Mouse (Mus musculus): Measurements from ENCODE around the gene Fam107a. TPM values are rescaled to one million over a fixed set of nuclear protein-coding genes. Genes with fewer than 3 reads are reported as not detected.

Gene Fam107a
- polyA plus RNA-seq (2016; fragmentation: Nextera tagmentation; extraction: Ambion mirVana): 0.11 and 0.24 TPM in 2 replicates

DNA sequence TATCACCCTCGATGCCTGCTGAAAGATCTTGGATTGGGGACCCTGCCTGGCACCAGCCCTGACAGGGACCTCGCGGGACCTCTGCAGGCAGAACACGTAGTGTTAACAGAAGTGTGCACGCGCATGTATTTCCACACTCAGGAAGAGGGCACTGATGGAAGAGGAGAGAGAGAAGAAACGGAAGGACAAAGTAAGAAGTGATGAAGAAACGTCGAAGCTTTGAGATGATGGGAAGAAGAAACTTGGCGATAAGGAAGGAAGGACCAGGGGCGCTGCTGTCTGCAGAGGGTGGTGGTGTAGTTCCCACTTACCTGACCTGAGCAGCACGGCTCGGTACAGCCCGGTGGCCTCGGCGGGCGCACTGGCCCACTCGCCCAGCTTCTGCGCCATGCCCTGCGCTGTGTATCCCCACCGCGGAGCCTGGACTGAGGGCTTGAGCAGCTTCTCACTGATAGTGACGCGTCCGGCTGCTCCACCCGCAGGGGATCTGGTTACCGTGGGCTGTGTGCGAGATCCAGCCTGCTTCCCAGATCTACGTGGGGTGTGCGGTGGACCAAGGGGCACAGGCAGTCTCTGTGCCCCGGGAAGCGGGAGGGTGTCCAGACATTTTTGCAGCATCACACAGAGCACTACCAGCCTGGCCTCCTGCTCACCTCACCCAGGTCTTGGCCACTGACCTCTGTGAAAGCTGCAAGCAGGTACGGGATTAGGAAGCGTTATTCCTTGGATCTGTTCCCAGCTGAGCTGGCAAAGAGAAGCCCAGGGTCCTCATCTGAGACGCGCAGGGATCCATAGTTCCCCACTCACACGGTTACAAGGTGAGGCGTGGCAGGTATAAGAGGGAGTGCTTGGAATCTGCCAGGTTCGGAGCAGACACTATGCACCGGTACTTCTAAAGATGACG is at the start of gene Fam107a:
Fam107a (minus strand) TSS at position 830 of the 904 bp plus-strand sequence.
- no peak within 1 kb of the TSS for H3K27ac ChIP-seq (ENCODE audit: poor library complexity, severe bottlenecking)
- peak within 1 kb of the TSS; percentile 41 for H3K4me3 ChIP-seq
- H3K4me2 ChIP-seq: peak within 1 kb of the TSS; percentile 74
- H3K9me3 ChIP-seq (replicated peaks): no peaks in the 10 kb centered on the region
- peaks cover 17% of the 10 kb centered on the region for H3K4me1 ChIP-seq (replicated peaks)
- ATAC-seq (ENCODE audit: insufficient number of reproducible peaks, low FRiP score): 0 out of 2 replicates have a peak, but pooled peaks have one; percentile 46
- H3K9ac ChIP-seq: peak within 1 kb of the TSS; percentile 52; the same call in 1 of the 2 replicates
- 8% methylated on average over 41 of the region's 41 CpGs for WGBS
- H3K27me3 ChIP-seq (replicated peaks): peaks cover 42% of the 10 kb centered on the region
- no peaks in the 10 kb centered on the region for H3K36me3 ChIP-seq

DNA sequence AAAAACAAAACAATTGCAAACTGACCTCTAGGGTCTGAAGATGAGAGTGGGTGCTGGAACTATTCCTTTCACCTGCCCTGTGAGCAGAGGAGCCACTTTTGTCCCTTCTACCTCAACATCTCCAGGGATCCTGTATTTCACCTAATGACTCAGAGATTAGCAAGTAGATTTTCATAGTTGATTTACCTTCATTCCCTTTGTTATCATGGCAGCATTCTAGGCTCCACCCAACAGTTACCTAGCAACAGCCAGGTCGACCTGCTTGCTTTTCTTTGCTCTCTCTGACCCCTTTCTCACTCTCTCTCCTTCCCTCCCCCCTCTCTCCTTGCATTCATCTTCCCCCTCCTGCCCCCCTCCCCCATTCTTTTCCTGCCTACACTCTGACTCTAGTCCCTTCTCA is 49.3 kb upstream of the Fam107a start:
- peaks cover 8% of the 10 kb centered on the region; the same call in 1 of the 2 replicates for H3K4me1 ChIP-seq (replicated peaks)
- H3K9ac ChIP-seq: no peak overlapping the region
- no peaks in the 10 kb centered on the region for H3K27me3 ChIP-seq (replicated peaks)
- no peaks in the 10 kb centered on the region for H3K36me3 ChIP-seq
- no peaks in the 10 kb centered on the region for H3K9me3 ChIP-seq (replicated peaks)
- H3K4me3 ChIP-seq: no peak overlapping the region
- H3K27ac ChIP-seq (ENCODE audit: poor library complexity, severe bottlenecking): no peak overlapping the region
- ATAC-seq (ENCODE audit: insufficient number of reproducible peaks, low FRiP score): no peak
- no peak overlapping the region for H3K4me2 ChIP-seq
- 11% methylated on average over 1 of the region's 1 CpGs for WGBS

DNA sequence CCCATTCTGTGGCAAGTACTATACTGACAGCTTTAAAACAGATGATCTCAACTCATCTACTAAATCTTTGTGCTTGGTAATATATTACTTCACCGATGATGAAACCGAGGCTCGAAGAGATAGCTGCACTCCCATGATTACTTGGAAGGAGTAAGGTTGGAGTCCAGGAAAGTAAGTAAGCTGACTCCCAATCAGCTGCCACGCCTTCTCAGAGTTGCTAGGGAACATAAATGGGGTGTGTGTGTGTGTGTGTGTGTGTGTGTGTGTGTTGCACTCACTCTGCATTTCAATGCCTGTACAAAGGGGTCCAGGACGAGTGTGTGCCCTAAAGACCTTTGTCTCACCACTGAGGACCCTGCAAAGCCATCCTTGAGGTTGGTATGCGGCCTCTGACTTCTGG is 48.0 kb upstream of the Fam107a start:
- Histone ChIP-seq H3K27me3 (replicated peaks) (no peaks in the 10 kb centered on the region), H3K9ac (no peak overlapping the region), H3K36me3 (no peaks in the 10 kb centered on the region), H3K27ac (ENCODE audit: poor library complexity, severe bottlenecking) (no peak overlapping the region), H3K4me2 (no peak overlapping the region), H3K4me1 (replicated peaks) (peaks cover 8% of the 10 kb centered on the region; the same call in 1 of the 2 replicates), H3K9me3 (replicated peaks) (no peaks in the 10 kb centered on the region), H3K4me3 (no peak overlapping the region)
- WGBS: 72% methylated on average over 6 of the region's 6 CpGs
- ATAC-seq (ENCODE audit: insufficient number of reproducible peaks, low FRiP score): no peak

DNA sequence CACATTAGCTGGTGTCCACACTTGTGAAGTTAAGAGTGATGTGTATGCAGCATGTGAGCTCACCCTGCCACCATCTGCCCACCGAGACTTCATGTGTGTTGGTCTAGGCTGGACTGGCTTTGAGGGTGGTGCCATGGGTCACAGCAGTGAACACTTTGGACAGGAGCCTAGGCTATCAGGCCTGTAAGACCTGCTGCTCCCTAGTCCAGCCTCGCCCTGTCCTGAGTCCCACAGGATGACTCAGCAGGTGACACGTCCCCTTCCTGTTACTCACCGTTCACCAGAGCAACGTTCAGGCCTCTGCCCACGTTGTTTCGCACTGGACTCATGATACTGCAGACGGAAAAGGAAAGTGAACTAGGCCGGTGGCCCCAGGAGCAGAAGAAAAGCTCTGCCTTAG is 39.0 kb upstream of the Fam107a start:
- WGBS: 61% methylated on average over 9 of the region's 9 CpGs

DNA sequence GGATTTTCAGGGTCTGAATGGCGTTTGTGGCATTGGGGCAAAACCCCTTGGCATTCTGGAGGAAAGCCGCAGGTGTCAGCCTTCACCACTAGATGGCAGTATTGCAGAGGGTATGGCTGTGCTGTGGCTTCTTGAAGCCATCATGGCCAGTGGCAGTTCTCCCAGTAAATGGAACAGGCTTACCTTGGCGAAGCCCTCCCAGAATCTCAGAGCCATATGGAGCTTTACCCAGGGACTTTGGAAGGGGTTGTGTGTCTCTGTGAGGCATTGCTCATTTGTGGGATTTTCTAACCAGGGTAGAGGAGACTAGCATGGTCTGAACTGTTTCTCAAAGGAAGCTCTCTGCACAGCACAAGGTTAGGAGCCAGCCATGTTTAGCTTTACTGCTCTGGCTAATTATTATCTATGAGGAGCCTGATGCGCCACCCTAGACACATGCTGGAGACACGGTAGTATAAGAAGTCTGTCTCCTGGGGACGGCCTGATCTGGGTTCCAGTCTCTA is 38.2 kb upstream of the Fam107a start:
- Histone ChIP-seq H3K27me3 (replicated peaks) (no peaks in the 10 kb centered on the region), H3K4me3 (no peak overlapping the region), H3K9me3 (replicated peaks) (no peaks in the 10 kb centered on the region), H3K27ac (ENCODE audit: poor library complexity, severe bottlenecking) (no peak overlapping the region), H3K36me3 (no peaks in the 10 kb centered on the region), H3K9ac (no peak overlapping the region), H3K4me2 (no peak overlapping the region), H3K4me1 (replicated peaks) (no peaks in the 10 kb centered on the region)
- ATAC-seq (ENCODE audit: insufficient number of reproducible peaks, low FRiP score): no peak
- 38% methylated on average over 6 of the region's 6 CpGs for WGBS

More for the DNA sequence above, 39.0 kb upstream of the Fam107a start:
- Histone ChIP-seq H3K4me2 (no peak overlapping the region), H3K4me3 (no peak overlapping the region), H3K27ac (ENCODE audit: poor library complexity, severe bottlenecking) (no peak overlapping the region), H3K9me3 (replicated peaks) (no peaks in the 10 kb centered on the region), H3K9ac (no peak overlapping the region), H3K27me3 (replicated peaks) (no peaks in the 10 kb centered on the region), H3K4me1 (replicated peaks) (no peaks in the 10 kb centered on the region), H3K36me3 (no peaks in the 10 kb centered on the region)
- no peak for ATAC-seq (ENCODE audit: insufficient number of reproducible peaks, low FRiP score)

DNA sequence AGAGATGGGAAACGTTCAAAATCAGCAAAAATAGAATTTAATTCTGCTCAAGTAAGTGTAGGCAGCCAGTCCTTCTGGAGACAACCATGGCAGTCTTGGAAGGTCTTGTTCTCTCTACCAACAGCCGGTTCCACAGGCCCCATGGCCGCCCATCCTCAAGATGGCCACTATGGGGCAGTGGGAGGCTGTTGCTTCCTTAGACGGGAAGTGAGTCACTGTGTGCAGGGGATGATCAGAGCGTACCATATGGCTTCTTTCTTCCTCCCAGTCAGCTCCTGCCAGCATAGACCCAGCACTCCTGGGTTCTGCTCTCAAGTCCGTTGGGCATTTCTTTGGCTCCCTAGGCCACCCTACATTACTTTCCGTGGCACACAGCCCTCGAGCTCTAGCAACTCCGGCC is 31.1 kb upstream of the Fam107a start:
- Histone ChIP-seq H3K36me3 (no peaks in the 10 kb centered on the region), H3K9ac (no peak overlapping the region), H3K27ac (ENCODE audit: poor library complexity, severe bottlenecking) (no peak overlapping the region), H3K9me3 (replicated peaks) (no peaks in the 10 kb centered on the region), H3K4me3 (no peak overlapping the region), H3K4me1 (replicated peaks) (no peaks in the 10 kb centered on the region), H3K4me2 (no peak overlapping the region), H3K27me3 (replicated peaks) (no peaks in the 10 kb centered on the region)
- ATAC-seq (ENCODE audit: insufficient number of reproducible peaks, low FRiP score): no peak
- WGBS: 65% methylated on average over 9 of the region's 9 CpGs

DNA sequence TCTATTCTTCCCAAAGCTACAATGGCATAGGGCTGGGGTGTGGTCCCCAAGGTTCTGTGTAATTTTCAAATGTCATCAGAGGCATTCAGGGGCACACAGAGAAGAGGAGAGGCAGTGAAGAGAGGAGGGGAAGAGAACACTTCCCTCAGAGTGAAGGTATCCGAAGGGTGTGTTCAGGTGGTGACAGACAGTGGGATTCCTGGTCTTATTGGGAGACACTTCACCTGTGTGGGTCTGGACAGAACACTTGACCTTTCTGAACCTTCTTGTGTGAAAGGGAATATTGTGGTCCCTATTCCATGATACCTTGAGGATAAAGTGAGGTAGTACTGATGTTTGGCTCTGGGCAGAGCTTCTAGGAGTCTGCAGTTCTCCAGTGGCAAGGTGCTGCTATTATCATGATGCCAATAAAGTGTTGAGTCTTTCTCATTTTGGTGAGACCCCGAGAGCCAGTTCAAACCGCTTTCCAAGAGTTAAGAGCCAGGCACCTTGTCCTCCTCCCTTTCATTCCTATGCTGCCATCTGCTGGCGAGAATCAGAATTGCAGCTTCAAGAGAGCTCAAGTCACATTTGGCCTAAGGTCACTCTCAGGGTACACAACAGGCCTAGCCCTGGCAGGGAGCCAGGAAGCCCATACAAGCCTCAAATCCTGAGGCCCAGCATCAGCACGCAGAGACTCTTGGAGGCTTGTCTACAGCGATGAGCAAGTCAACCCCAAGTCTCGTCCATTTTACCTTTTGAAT is 28.6 kb upstream of the Fam107a start:
- 0 out of 2 replicates have a peak, but pooled peaks cover 8% of the 10 kb centered on the region for H3K4me1 ChIP-seq (replicated peaks)
- no peaks in the 10 kb centered on the region for H3K27me3 ChIP-seq (replicated peaks)
- ATAC-seq (ENCODE audit: insufficient number of reproducible peaks, low FRiP score): peak; percentile 5; the same call in 1 of the 2 replicates
- WGBS: 22% methylated on average over 7 of the region's 7 CpGs
- H3K4me3 ChIP-seq: no peak overlapping the region
- H3K4me2 ChIP-seq: no peak overlapping the region
- H3K9me3 ChIP-seq (replicated peaks): no peaks in the 10 kb centered on the region
- no peaks in the 10 kb centered on the region for H3K36me3 ChIP-seq
- H3K27ac ChIP-seq (ENCODE audit: poor library complexity, severe bottlenecking): no peak overlapping the region
- no peak overlapping the region for H3K9ac ChIP-seq

DNA sequence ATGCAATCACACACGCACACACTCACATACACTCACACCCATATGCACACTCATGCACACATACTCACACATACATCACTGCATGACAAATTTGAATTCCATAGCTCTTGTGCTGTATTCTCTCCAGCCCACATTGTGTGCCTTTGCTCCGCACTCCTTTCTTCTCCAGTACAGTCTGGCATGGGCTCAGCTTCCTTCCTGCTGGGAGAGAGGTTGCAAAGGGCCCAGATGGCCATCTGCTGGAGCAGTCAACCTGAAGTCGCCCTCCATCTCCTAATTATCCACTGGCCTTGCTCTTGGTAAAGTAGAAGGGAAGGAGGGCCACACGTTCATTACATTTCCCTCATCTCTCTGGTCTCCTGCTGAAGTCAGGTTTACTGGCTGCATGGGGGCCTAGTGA is 27.7 kb upstream of the Fam107a start:
- Histone ChIP-seq H3K9me3 (replicated peaks) (no peaks in the 10 kb centered on the region), H3K27me3 (replicated peaks) (no peaks in the 10 kb centered on the region), H3K4me1 (replicated peaks) (0 out of 2 replicates have a peak, but pooled peaks cover 8% of the 10 kb centered on the region), H3K4me2 (no peak overlapping the region), H3K4me3 (no peak overlapping the region), H3K9ac (no peak overlapping the region), H3K36me3 (no peaks in the 10 kb centered on the region), H3K27ac (ENCODE audit: poor library complexity, severe bottlenecking) (no peak overlapping the region)
- ATAC-seq (ENCODE audit: insufficient number of reproducible peaks, low FRiP score): no peak
- 61% methylated on average over 4 of the region's 4 CpGs for WGBS

DNA sequence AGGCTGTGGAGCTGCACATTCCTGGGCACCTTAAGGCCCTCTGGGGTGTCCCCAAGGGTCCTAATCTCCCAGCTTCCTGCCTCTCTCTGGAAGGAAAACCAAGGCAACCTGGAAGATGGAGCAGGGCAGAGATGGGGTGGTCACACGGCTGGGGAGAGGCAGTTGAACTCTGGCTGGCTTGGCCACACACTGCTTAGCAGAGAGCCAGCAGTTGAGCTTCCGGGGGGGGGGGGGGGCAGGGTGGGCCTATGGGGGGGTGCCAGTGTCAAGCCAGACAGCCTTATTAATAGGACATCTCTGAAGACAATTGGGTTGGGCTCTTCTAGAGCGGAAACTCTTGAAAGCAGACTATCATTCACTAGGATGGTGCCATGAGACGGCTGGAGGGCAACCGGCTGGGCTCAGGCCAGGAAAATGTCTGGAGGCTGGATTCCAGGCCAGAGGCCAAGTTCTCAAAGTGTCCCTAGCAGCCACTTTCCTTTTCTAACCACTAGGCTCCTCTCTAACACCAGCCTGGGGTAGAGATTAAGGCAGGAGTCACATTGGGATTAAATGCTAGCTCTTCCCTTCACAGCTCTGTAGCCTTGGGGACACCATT is 24.8 kb upstream of the Fam107a start:
- Histone ChIP-seq H3K9ac (no peak overlapping the region), H3K9me3 (replicated peaks) (no peaks in the 10 kb centered on the region), H3K27ac (ENCODE audit: poor library complexity, severe bottlenecking) (no peak overlapping the region), H3K4me2 (no peak overlapping the region), H3K4me1 (replicated peaks) (0 out of 2 replicates have a peak, but pooled peaks cover 8% of the 10 kb centered on the region), H3K36me3 (no peaks in the 10 kb centered on the region), H3K27me3 (replicated peaks) (no peaks in the 10 kb centered on the region), H3K4me3 (no peak overlapping the region)
- 60% methylated on average over 5 of the region's 5 CpGs for WGBS
- peak; percentile 16; the same call in 1 of the 2 replicates for ATAC-seq (ENCODE audit: insufficient number of reproducible peaks, low FRiP score)

DNA sequence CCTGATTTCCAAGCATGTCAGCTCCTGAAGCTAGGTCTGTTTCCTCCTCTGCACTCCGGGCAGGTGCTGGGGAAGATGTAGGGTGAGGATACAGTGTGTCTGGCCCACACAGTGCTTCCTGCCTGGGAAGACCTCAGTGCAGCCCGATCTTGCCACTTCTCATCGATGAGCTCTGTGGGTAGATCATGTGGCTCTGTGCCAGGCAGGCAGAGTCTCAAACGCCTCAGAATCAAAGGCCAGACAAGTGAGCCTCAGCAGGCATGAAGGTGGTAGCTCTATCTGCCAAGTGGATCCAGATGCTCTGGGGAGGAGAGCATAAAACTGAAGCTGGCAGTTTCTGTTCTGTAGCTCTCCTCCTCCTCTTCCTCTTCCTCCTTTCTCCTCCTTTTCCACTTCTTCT is 22.4 kb upstream of the Fam107a start:
- Histone ChIP-seq H3K4me3 (no peak overlapping the region), H3K36me3 (no peaks in the 10 kb centered on the region), H3K4me2 (no peak overlapping the region), H3K9ac (no peak overlapping the region), H3K9me3 (replicated peaks) (peaks cover 9% of the 10 kb centered on the region), H3K27me3 (replicated peaks) (no peaks in the 10 kb centered on the region), H3K27ac (ENCODE audit: poor library complexity, severe bottlenecking) (no peak overlapping the region), H3K4me1 (replicated peaks) (0 out of 2 replicates have a peak, but pooled peaks cover 8% of the 10 kb centered on the region)
- 66% methylated on average over 4 of the region's 4 CpGs for WGBS
- ATAC-seq (ENCODE audit: insufficient number of reproducible peaks, low FRiP score): no peak
